Mouse (Mus musculus) embryonic facial prominence, embryonic 15.5 days (tissue): ENCODE measurements around the gene Kcnmb4. TPM values are rescaled to one million over a fixed set of nuclear protein-coding genes. Genes with fewer than 3 reads are reported as not detected.

ENCODE experiments used
- ATAC-seq: fragments of 200-750 bp; cut with Nextera tagmentation; 2 replicates; pipeline ENCODE4 v1.8.0; 2017; ENCODE audit warnings: low read depth, moderate TSS enrichment; ENCODE audit not compliant: insufficient number of reproducible peaks, low FRiP score, low TSS enrichment
- H3K27ac ChIP-seq: fragments of 300-500 bp; sonication (generic); replicated peaks from 2 replicates; pipeline ENCODE4 v1.5.1; 2015; ENCODE audit warnings: mild to moderate bottlenecking, inconsistent platforms
- H3K27me3 ChIP-seq: fragments of 300-500 bp; sonication (generic); 2 replicates; pipeline ENCODE4 v1.6.1; 2015; ENCODE audit warnings: inconsistent platforms
- H3K36me3 ChIP-seq: fragments of 300-500 bp; sonication (generic); 2 replicates; pipeline ENCODE4 v1.6.1; 2015; ENCODE audit warnings: mild to moderate bottlenecking, inconsistent platforms
- H3K4me1 ChIP-seq: fragments of 300-500 bp; sonication (generic); 2 replicates; pipeline ENCODE4 v1.6.1; 2015; ENCODE audit warnings: inconsistent platforms
- H3K4me2 ChIP-seq: fragments of 300-500 bp; sonication (generic); replicated peaks from 2 replicates; pipeline ENCODE4 v1.6.1; 2015; ENCODE audit warnings: mild to moderate bottlenecking, inconsistent platforms
- H3K4me3 ChIP-seq: fragments of 300-500 bp; sonication (generic); replicated peaks from 2 replicates; pipeline ENCODE4 v1.5.1; 2015; ENCODE audit warnings: mild to moderate bottlenecking, inconsistent platforms
- H3K9ac ChIP-seq: fragments of 300-500 bp; sonication (generic); 2 replicates; pipeline ENCODE4 v1.6.1; 2015; ENCODE audit warnings: inconsistent platforms
- H3K9me3 ChIP-seq: fragments of 300-500 bp; sonication (generic); replicated peaks from 2 replicates; pipeline ENCODE4 v1.6.1; 2016; ENCODE audit warnings: inconsistent platforms
- WGBS: fragments of 180-500 bp; shearing (Covaris S2); methylation state at CpG from one replicate; pipeline ENCODE4 v1.1.7; 2015; 5-methylcytosine and 5-hydroxymethylcytosine counted together
- polyA plus RNA-seq: library from polyadenylated mRNA; unstranded; fragments of >200 nt; fragmentation: Nextera tagmentation; extraction: Ambion mirVana; gene quantifications from 2 replicates; pipeline ENCODE4 v1.2.1, GENCODE M21; 2015

The Kcnmb4 gene
- polyA plus RNA-seq, 1 experiment from 2014 or later: 9.8 TPM

GRCm38 (mm10) chr10:116426176-116426575, 47.5 kb downstream of the Kcnmb4 start:
- Histone ChIP-seq H3K4me2 (no peak overlapping the region), H3K4me3 (no peak overlapping the region), H3K27me3 (no peaks in the 10 kb centered on the region), H3K27ac (no peak overlapping the region), H3K36me3 (peaks cover 9% of the 10 kb centered on the region; the same call in 1 of the 2 replicates), H3K4me1 (no peaks in the 10 kb centered on the region), H3K9ac (no peak overlapping the region), H3K9me3 (no peaks in the 10 kb centered on the region)
- 79% methylated on average over 7 of the region's 7 CpGs for WGBS
- no peak for ATAC-seq

DNA sequence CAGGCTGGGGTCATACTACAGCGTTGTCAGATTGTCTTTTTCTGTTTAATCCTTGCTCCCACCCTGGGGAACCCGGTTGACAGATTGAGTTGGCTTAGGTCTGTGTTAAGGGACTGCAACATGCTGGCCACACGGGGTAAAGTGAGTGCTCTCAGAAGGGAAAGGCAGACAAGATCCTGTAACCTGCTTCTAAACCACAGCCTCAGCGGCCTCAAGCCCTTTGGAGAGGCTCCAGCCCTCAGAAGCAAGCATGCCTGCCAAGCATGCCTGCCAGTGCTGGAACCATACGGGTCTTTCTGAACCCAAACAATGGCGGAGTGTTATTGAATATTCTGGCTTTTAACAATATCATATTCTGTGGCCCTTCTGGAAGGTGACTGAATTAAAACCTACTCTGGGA, 48.8 kb downstream of the Kcnmb4 start:
- Histone ChIP-seq H3K36me3 (peaks cover 9% of the 10 kb centered on the region; the same call in 1 of the 2 replicates), H3K4me3 (no peak overlapping the region), H3K4me1 (no peaks in the 10 kb centered on the region), H3K9ac (no peak overlapping the region), H3K4me2 (no peak overlapping the region), H3K27ac (no peak overlapping the region), H3K9me3 (no peaks in the 10 kb centered on the region), H3K27me3 (no peaks in the 10 kb centered on the region)
- no peak for ATAC-seq
- 67% methylated on average over 6 of the region's 6 CpGs for WGBS

DNA sequence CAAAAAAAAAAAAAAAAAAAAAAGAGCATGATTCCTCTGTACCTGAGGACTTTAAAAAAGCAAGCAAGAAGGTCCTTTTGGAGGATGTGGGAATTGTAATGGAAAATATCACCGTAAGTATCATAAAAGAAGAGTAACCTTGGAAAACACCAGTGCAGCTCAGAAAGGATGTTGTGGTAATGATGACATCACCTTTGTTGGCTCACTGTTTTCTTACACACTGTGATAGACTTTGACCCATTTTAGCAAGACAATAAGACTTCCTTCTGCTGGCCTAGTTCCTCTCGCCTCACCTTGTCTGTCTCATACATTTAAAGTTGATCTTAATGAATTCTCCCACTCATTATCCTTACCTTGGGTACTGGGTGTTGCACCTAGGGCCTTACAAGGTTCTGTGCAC, 51.1 kb downstream of the Kcnmb4 start:
- no peak for ATAC-seq
- Histone ChIP-seq H3K4me3 (no peak overlapping the region), H3K4me2 (no peak overlapping the region), H3K4me1 (no peaks in the 10 kb centered on the region), H3K36me3 (peaks cover 4% of the 10 kb centered on the region; the same call in 1 of the 2 replicates), H3K27me3 (no peaks in the 10 kb centered on the region), H3K9ac (no peak overlapping the region), H3K9me3 (no peaks in the 10 kb centered on the region), H3K27ac (no peak overlapping the region)
- WGBS: 89% methylated on average over 2 of the region's 2 CpGs

- H3K4me2 ChIP-seq: no peak overlapping the region
- WGBS: 90% methylated on average over 6 of the region's 6 CpGs
- ATAC-seq: no peak
- no peak overlapping the region for H3K4me3 ChIP-seq
- H3K4me1 ChIP-seq: no peaks in the 10 kb centered on the region
- H3K27me3 ChIP-seq: no peaks in the 10 kb centered on the region
- no peaks in the 10 kb centered on the region for H3K9me3 ChIP-seq
- H3K27ac ChIP-seq: no peak overlapping the region
- H3K9ac ChIP-seq: no peak overlapping the region
- H3K36me3 ChIP-seq: 0 out of 2 replicates have a peak, but pooled peaks cover 3% of the 10 kb centered on the region
These were observed 52.7 kb downstream of the Kcnmb4 start for GRCm38 (mm10) chr10:116420976-116421375.

GRCm38 (mm10) chr10:116418121-116418726, 55.5 kb downstream of the Kcnmb4 start:
- Histone ChIP-seq H3K36me3 (0 out of 2 replicates have a peak, but pooled peaks cover 3% of the 10 kb centered on the region), H3K4me1 (no peaks in the 10 kb centered on the region), H3K4me2 (no peak overlapping the region), H3K9me3 (no peaks in the 10 kb centered on the region), H3K4me3 (no peak overlapping the region), H3K27me3 (no peaks in the 10 kb centered on the region), H3K9ac (no peak overlapping the region), H3K27ac (no peak overlapping the region)
- 75% methylated on average over 24 of the region's 24 CpGs for WGBS
- no peak for ATAC-seq

GRCm38 (mm10) chr10:116416726-116417125, 57.0 kb downstream of the Kcnmb4 start:
- Histone ChIP-seq H3K27me3 (no peaks in the 10 kb centered on the region), H3K4me3 (no peak overlapping the region), H3K9ac (no peak overlapping the region), H3K9me3 (no peaks in the 10 kb centered on the region), H3K4me1 (no peaks in the 10 kb centered on the region), H3K27ac (no peak overlapping the region), H3K36me3 (0 out of 2 replicates have a peak, but pooled peaks cover 3% of the 10 kb centered on the region), H3K4me2 (no peak overlapping the region)
- WGBS: 84% methylated on average over 5 of the region's 5 CpGs
- no peak for ATAC-seq

DNA sequence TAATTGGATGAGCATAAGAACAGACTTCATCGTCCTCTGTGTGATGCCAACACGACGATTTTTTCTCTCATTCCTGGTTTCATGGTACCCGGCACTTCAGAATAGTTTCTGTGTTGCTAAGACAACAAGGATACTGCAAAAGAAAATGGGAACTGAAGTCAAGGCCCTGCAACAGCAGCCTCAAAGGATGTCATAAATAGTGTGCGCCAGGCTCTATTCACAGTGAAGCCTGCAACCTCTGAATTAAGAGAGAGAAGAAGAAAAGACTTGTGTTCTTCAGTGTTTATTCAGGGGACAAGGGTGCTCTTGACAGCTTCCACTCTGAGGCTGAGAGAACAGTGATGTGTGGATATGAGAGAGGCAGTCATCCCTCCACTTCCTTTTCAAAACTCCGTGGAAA, 57.5 kb downstream of the Kcnmb4 start:
- no peak overlapping the region for H3K4me2 ChIP-seq
- 0 out of 2 replicates have a peak, but pooled peaks cover 3% of the 10 kb centered on the region for H3K36me3 ChIP-seq
- no peaks in the 10 kb centered on the region for H3K4me1 ChIP-seq
- no peak overlapping the region for H3K4me3 ChIP-seq
- 73% methylated on average over 6 of the region's 6 CpGs for WGBS
- no peaks in the 10 kb centered on the region for H3K27me3 ChIP-seq
- no peak overlapping the region for H3K9ac ChIP-seq
- no peak for ATAC-seq
- no peaks in the 10 kb centered on the region for H3K9me3 ChIP-seq
- H3K27ac ChIP-seq: no peak overlapping the region

GRCm38 (mm10) chr10:116410826-116411225, 62.9 kb downstream of the Kcnmb4 start:
- H3K9me3 ChIP-seq: no peaks in the 10 kb centered on the region
- no peak for ATAC-seq
- no peaks in the 10 kb centered on the region for H3K36me3 ChIP-seq
- WGBS: 38% methylated on average over 9 of the region's 9 CpGs
- H3K9ac ChIP-seq: no peak overlapping the region
- H3K27ac ChIP-seq: no peak overlapping the region
- no peak overlapping the region for H3K4me3 ChIP-seq
- no peak overlapping the region for H3K4me2 ChIP-seq
- H3K4me1 ChIP-seq: no peaks in the 10 kb centered on the region
- no peaks in the 10 kb centered on the region for H3K27me3 ChIP-seq

DNA sequence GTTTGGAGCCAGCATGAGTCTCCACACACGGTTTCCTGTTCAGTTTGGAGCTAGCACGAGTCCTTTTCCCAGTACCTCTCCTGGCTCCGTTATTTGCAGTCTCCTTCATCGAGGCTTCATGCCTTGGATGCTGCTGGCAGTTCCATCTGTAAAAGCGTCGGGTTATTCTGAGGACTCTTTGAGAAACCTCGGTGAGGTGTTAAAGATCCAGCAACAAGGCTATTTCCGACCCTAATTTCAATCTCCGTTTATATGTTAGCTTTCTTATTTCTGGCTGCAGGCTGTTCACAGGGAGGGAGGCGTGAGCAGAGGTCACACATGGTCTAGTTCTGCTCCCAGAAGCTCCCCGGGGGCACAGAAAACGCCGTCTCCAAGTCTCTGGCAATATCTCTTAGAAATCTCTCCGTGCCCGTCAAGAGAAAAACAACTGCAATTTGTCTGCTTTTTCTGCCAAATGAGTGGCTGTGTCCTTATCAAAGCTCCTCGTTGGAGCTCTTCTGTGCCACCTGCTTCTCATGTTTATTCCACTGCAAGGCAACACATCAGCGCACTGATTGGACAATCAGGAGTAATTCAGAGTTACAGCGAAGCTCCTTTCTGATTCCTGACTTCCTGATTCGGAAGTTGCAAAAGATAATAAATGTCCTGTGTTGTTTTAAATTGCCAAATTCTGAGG, 65.9 kb downstream of the Kcnmb4 start:
- no peak for ATAC-seq
- no peak overlapping the region for H3K4me2 ChIP-seq
- 34% methylated on average over 19 of the region's 19 CpGs for WGBS
- H3K27me3 ChIP-seq: no peaks in the 10 kb centered on the region
- no peak overlapping the region for H3K27ac ChIP-seq
- no peaks in the 10 kb centered on the region for H3K4me1 ChIP-seq
- no peaks in the 10 kb centered on the region for H3K36me3 ChIP-seq
- H3K9ac ChIP-seq: no peak overlapping the region
- H3K4me3 ChIP-seq: no peak overlapping the region
- no peaks in the 10 kb centered on the region for H3K9me3 ChIP-seq

GRCm38 (mm10) chr10:116405011-116405410, 68.7 kb downstream of the Kcnmb4 start:
- Histone ChIP-seq H3K4me1 (no peaks in the 10 kb centered on the region), H3K27me3 (no peaks in the 10 kb centered on the region), H3K9ac (no peak overlapping the region), H3K27ac (no peak overlapping the region), H3K4me3 (no peak overlapping the region), H3K9me3 (no peaks in the 10 kb centered on the region), H3K4me2 (no peak overlapping the region), H3K36me3 (no peaks in the 10 kb centered on the region)
- no peak for ATAC-seq
- WGBS: 92% methylated on average over 6 of the region's 6 CpGs

GRCm38 (mm10) chr10:116403679-116404078, 70.0 kb downstream of the Kcnmb4 start:
- H3K27ac ChIP-seq: no peak overlapping the region
- no peaks in the 10 kb centered on the region for H3K36me3 ChIP-seq
- no peak overlapping the region for H3K4me3 ChIP-seq
- H3K9ac ChIP-seq: no peak overlapping the region
- no peak overlapping the region for H3K4me2 ChIP-seq
- no peaks in the 10 kb centered on the region for H3K27me3 ChIP-seq
- H3K9me3 ChIP-seq: no peaks in the 10 kb centered on the region
- WGBS: 66% methylated on average over 4 of the region's 4 CpGs
- no peaks in the 10 kb centered on the region for H3K4me1 ChIP-seq
- ATAC-seq: no peak
